Mouse (Mus musculus): ENCODE data around the gene Rbfox3. TPM values are rescaled to one million over a fixed set of nuclear protein-coding genes. Genes with fewer than 3 reads are reported as not detected.
A peak's percentile ranks its signal among the peaks of the same experiment; 100 is the strongest.

The Rbfox3 gene
- total RNA-seq, 2 experiments from 2014 or later = 0.10 TPM; not detected in 1

DNA sequence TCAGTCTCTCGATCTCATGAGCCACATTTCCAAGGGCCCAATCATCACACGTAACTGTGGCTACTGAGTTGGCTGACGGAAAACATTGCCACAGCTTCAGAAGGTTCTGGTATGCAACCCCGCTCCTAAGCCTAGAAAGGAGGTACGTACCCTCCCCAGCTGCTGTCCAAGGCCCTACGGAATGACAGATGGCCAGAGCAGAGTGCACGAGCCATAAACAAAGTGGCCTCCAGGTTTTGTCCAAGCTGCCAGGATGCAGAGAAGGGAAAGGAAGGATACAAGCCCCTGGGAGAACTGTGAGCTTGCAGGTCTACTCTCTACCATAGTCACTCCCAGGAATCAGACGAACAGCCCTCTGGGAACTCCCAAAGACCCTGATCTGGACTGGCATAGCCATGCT is 327.8 kb downstream of the Rbfox3 start:
- no peak for DNase-seq

GRCm38 (mm10) chr11:118581019-118581418 is 330.4 kb downstream of the Rbfox3 start:
- DNase-seq = no peak

DNA sequence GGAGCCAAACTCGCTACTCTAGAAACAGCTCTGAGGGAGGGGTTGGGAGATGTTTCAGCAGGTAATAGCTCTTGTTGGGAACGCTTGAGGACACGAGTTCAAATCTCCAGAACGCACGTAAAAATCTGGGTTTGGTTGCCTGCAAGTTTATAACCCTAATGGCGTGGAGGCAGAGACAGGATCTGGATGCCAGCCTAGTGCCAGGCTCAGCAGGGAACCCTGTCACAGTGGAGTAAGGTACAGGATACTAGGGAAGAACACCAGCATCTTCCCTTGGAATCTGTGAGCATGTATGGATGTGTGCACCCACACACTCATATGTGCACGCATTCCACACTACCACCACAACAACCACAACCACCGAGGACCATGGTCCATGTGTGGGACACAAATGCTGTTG is 331.8 kb downstream of the Rbfox3 start:
- no peak for DNase-seq

DNA sequence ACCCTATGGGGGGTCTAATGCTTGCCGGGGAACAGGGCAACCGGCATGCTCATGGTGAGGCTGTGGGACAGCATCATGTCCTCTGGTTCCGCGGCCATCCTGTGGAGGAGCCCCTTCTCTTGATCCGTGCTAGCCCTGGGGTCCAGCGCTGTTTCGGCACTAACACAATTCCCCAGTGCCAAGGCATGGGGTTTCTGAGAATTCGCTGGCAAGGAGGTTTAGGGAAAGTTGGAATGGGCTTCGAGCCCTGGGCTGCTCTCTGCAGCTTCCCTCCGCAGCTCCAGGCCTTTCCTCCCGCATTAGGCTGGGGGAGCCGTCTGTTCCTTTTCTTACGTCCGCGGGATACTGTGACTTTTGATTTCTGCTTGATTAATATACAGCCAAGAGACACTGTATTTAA is 334.1 kb downstream of the Rbfox3 start:
- DNase-seq = no peak

GRCm38 (mm10) chr11:118576611-118577010 is 334.8 kb downstream of the Rbfox3 start:
- DNase-seq = no peak

- DNase-seq = no peak
Measured at GRCm38 (mm10) chr11:118574418-118574817, 337.0 kb downstream of the Rbfox3 start.

GRCm38 (mm10) chr11:118573569-118573968 is 337.8 kb downstream of the Rbfox3 start:
- DNase-seq = peak in 1 of 2 experiments; percentile 53

DNA sequence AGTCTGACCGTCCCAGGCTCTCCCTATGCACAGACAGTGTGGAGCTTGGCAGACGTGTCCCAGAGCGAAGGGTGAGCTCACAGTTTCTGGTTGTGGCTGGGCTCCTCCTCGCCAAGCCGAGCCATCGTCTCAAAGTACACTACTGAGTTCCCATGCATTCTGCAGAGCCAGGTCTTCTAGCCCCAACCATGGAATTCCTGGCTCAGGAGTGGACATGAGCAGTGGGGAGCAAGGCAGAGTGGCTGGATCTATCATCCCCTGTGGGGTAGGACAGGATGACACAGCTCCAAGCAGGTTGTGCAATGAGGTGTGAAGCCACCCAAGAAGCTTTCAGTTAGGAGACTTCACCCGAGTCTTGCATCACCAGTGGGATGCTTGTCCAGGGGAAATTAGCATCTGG is 338.4 kb downstream of the Rbfox3 start:
- DNase-seq = no peak

GRCm38 (mm10) chr11:118570164-118570563 is 341.2 kb downstream of the Rbfox3 start:
- DNase-seq = no peak

- no peak for DNase-seq
Measured at GRCm38 (mm10) chr11:118569571-118570062, 341.8 kb downstream of the Rbfox3 start.

DNA sequence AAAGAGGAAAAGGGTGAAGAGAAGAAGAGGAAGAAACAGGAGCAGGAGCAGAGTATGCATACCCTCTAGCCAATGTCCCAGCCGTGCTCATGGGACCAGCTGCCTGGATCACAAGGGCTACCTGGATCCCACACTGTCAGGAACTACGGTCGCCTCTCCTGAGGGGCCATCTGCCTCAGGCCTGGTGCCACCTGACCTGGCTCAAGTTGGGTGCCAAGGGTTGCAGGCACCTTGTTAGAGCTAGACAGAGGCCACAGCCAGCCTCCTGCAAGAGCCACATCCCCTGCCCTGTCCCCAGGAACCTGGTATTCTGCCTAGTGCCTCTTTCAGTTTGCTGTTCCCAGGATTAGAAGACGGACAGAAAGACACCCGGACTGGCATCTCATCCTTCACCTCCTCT is 347.5 kb downstream of the Rbfox3 start:
- no peak for DNase-seq

DNA sequence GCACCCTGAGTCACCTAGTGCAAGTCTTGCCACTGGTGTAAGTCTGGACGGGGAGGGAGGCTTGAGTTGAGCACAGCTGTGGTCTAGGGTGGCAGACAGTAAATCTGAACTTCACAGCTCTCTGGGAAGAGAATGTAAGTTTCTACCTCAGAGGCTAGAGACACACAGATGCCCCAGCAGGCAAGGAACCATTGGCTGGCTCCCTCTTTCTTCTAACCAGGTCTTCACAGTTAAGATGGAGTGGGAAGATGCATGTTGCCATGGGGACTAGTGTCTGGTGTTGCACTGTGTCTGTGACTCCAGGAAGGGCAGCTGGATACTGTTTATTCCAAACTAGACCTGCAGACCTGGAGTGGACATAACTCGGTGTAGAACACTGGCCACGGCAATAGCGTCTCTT is 348.6 kb downstream of the Rbfox3 start:
- no peak for DNase-seq

DNA sequence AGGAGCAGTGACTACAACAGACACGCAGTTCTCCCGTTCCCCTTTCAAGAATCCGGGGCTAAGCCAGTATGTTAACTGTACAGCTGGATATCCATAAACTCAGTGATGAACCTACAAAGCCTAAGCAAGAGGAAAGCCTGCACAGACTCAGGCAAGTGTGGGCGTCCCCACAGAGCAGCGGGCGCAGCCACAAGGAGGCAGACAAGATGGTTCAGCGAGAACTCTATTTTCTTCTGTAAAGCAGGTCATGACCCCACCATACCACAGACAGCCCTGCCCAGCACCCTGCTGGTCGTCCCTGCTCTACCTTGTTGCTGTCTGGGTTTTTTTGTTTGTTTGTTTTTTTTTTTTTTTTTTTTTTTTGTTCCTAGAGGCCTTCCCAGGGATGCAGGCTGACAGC is 353.2 kb downstream of the Rbfox3 start:
- no peak for DNase-seq

DNA sequence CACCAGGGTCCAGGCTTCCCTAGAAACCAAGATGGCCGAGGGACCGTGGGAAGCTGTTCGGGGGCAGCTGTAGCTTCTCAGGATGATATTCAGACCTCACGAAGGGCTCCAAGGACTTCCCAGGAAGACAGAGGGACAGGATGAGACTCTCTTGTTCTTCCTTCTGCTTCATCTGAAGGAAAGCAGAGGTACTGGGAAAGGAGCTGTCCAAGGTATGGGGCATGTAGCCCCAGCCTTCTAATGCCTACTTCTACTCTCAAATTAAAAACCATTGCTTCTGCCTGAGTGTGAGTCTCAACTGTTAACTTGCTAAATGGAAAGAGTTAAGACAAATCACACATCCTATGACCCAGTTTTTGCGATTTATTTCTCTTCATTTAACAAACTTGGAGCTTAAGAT is 355.8 kb downstream of the Rbfox3 start:
- DNase-seq = no peak

GRCm38 (mm10) chr11:118554542-118554941 is 356.9 kb downstream of the Rbfox3 start:
- no peak for DNase-seq

GRCm38 (mm10) chr11:118553926-118554325 is 357.5 kb downstream of the Rbfox3 start:
- DNase-seq = no peak

DNA sequence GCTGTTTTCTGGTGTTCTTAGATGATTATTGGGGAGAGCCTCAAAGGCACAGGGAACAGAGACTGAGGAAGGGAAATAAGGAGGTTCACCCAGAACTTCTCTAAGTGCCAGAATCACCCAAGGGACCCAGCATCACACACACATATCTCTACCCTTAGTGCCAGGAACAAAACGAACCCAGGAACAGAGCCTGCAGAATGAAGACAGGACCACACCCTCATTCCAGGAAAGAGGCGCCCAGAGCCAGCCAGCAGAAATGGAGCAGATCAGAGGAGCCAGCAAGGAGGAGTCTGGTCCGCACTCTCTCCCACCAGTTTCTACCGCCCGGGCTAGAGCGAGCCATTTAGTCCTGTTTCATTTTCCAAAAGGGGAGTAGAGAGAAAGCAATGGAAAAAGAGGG is 358.4 kb downstream of the Rbfox3 start:
- DNase-seq = peak; percentile 10 to 19

GRCm38 (mm10) chr11:118552478-118552877 is 358.9 kb downstream of the Rbfox3 start:
- DNase-seq = no peak

DNA sequence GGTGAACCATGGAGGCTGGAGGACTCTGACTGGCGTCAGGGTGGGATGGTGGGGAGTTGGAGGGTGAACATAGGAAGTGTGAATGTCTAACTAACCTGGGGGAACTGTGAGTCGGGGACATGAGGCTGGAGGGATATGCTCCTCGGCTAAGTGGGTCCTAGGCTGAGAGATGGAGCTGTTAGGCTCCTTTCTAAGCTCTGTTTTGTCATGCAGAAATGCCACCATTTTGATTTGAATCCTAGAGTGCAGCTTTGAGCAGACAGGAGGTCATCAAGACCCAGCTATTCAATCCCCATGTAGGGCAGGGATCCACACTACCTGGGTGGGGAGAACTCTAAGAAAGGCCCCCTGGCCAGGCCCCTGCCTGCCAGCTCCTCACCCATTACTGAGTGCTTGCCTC is 359.7 kb downstream of the Rbfox3 start:
- DNase-seq = no peak

- no peak for DNase-seq
Measured at GRCm38 (mm10) chr11:118550773-118551520, 360.4 kb downstream of the Rbfox3 start.

- no peak for DNase-seq
Measured at GRCm38 (mm10) chr11:118548242-118548641, 363.2 kb downstream of the Rbfox3 start.

DNA sequence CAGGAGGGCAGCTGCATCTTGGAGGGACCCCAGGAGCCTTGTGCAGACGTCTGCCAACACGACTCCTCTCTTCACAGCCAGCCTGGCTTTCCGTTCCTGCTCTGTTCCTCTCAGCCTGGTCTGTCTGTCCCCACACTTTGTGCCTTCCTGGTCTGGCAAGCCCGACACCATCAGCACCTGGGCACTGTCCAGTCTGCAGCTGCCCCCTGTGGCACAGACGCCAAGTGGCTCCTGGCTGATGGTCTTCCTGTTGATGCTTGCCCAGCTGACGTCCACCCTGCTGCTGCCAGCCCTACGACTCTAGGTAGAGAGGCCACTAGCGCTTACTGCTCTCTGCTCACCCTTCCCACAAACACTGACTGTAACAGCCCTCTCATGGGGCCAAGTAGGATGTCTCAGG is 365.1 kb downstream of the Rbfox3 start:
- no peak for DNase-seq

- DNase-seq = no peak
Measured at GRCm38 (mm10) chr11:118545690-118546089, 365.7 kb downstream of the Rbfox3 start.

DNA sequence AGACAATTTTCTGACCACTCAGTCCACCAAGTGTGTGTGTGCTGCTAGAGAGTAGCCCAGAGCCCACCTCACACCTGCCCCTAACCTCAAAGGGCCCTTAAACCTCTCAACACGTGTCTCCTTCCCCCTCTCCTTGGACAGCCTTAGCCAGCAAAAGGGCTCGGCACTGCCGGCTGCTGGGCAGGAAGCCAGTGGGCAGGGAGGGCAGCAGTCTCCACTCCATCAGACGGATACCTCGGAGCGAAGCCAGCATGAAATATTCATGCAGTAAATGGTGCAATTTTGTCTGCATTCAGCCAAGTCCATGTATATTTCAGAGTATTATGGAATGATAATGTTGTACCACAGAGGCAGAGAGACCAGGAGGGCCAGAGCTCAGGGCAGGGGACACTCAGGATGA is 366.8 kb downstream of the Rbfox3 start:
- DNase-seq = no peak

Data from heart, adult 18-20 months (tissue).